Mouse (Mus musculus) activated CD4-positive, CD25-positive, alpha-beta regulatory T cell, adult 4 months (primary cell): ENCODE data around the gene Plac8. TPM values are rescaled to one million over a fixed set of nuclear protein-coding genes. Genes with fewer than 3 reads are reported as not detected.

Experiments
- ATAC-seq: one replicate; pipeline ENCODE4 v1.8.0; 2017
- polyA plus RNA-seq, 2 experiments: library from polyadenylated mRNA; unstranded; fragments of 100-300 nt; shearing (Covaris generic); gene quantifications; one replicate each; pipeline ENCODE4 v1.2.1; 2017

The Plac8 gene
- 10 to 100 TPM in 1 of 2 experiments, 1 to 10 TPM in 1; 4.2 to 12.0 TPM for polyA plus RNA-seq

GRCm38 (mm10) chr5:100572069-100572468 lies at the start of gene Plac8:
Gene Plac8 (minus strand): TSS chr5:100572245.
- no peak for ATAC-seq

- peak; percentile 62 for ATAC-seq
These were observed 48.9 kb upstream of the Plac8 start for GRCm38 (mm10) chr5:100620952-100621351.

GRCm38 (mm10) chr5:100619586-100620275 lies 47.7 kb upstream of the Plac8 start:
- ATAC-seq, result no peak

- no peak for ATAC-seq
These were observed 42.1 kb upstream of the Plac8 start for GRCm38 (mm10) chr5:100613896-100614768.

GRCm38 (mm10) chr5:100607868-100608267 lies 35.8 kb upstream of the Plac8 start:
- no peak for ATAC-seq

GRCm38 (mm10) chr5:100607090-100607762 lies 35.2 kb upstream of the Plac8 start:
- no peak for ATAC-seq

GRCm38 (mm10) chr5:100605828-100606229 lies 33.8 kb upstream of the Plac8 start:
- no peak for ATAC-seq

- ATAC-seq, result no peak
These were observed 32.0 kb upstream of the Plac8 start for GRCm38 (mm10) chr5:100604061-100604460.

GRCm38 (mm10) chr5:100601864-100602263 lies 29.8 kb upstream of the Plac8 start:
- no peak for ATAC-seq

GRCm38 (mm10) chr5:100598961-100599463 lies 27.0 kb upstream of the Plac8 start:
- no peak for ATAC-seq

- peak; percentile 68 for ATAC-seq
These were observed 25.9 kb upstream of the Plac8 start for GRCm38 (mm10) chr5:100597886-100598485.

GRCm38 (mm10) chr5:100595999-100596398 lies 24.0 kb upstream of the Plac8 start:
- no peak for ATAC-seq

- no peak for ATAC-seq
These were observed 22.9 kb upstream of the Plac8 start for GRCm38 (mm10) chr5:100594803-100595467.

GRCm38 (mm10) chr5:100590505-100590904 lies 18.5 kb upstream of the Plac8 start:
- ATAC-seq, result peak; percentile 33

- peak; percentile 6 for ATAC-seq
These were observed 15.6 kb upstream of the Plac8 start for GRCm38 (mm10) chr5:100587626-100588025.

- ATAC-seq, result no peak
These were observed 15.1 kb upstream of the Plac8 start for GRCm38 (mm10) chr5:100587136-100587535.

- ATAC-seq, result no peak
These were observed 13.6 kb upstream of the Plac8 start for GRCm38 (mm10) chr5:100585657-100586056.

GRCm38 (mm10) chr5:100585206-100585644 lies 13.2 kb upstream of the Plac8 start:
- ATAC-seq, result peak; percentile 91

GRCm38 (mm10) chr5:100583066-100583465 lies 11.0 kb upstream of the Plac8 start:
- no peak for ATAC-seq

GRCm38 (mm10) chr5:100582435-100582826 lies 10.4 kb upstream of the Plac8 start:
- no peak for ATAC-seq

GRCm38 (mm10) chr5:100581622-100582434 lies 9.8 kb upstream of the Plac8 start:
- no peak for ATAC-seq
